7 mouse cellular contexts compared by ENCODE assay signal in the genomic region with DNA sequence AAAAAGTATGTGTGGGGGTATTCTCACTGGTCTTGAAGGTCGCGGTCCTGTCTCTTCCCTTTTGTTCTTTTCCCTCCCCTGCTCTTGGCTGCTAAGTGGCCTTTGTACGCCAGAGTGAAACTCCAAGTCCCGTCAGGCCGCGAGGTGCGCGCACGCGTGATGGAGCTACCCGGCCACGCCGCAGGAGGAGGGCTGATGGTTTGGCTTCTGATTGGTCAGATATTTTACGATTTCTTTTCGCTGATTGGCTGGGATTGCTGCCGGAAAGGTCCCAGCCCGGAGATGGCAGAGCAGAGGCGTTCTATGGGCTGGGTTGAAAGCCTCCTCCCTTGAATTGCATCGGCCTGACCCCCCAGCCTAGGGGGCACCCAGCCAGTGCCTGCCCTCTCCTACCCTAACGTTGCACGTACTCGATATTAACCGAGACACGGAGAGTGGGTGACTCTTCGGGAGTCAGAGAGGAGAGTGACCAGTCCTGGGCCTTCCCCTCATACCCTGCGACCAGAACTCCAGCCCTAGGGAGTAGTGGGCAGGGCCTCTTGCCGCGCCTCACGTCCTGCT. TPM values are rescaled to one million over a fixed set of nuclear protein-coding genes. Genes with fewer than 3 reads are reported as not detected.
DNase-seq lines count a peak whose midpoint lies in the region; ATAC-seq and TF ChIP-seq lines count a peak whose summit lies in the region.

No protein-coding gene starts in this region.

- peak; percentile 96 for DNase-seq in adrenal gland, postnatal 10 days
- peak; percentile 97 for DNase-seq in embryonic facial prominence, embryonic 10.5 days (ENCODE audit: low spot score)
- DNase-seq in gonadal fat pad, adult 2 months (ENCODE audit: low read depth), result peak; percentile 84
- peak; percentile 98 for DNase-seq in left cerebral cortex, postnatal 4 days

- peaks cover 65% of the 10 kb centered on the region for H3K4me1 ChIP-seq in embryonic facial prominence, embryonic 10.5 days
- H3K4me1 ChIP-seq in intestine, postnatal 0 days (replicated peaks; ENCODE audit: control insufficient read depth, insufficient read depth, low read length), result 0 out of 2 replicates have a peak, but pooled peaks cover 4% of the 10 kb centered on the region
- peaks cover 56% of the 10 kb centered on the region for H3K4me1 ChIP-seq in midbrain, embryonic 12.5 days
- H3K4me1 ChIP-seq in small intestine, adult 2 months (ENCODE audit: control insufficient read depth, insufficient read depth, insufficient read length, low read length), result peaks cover 3% of the 10 kb centered on the region; the same call in 1 of the 2 replicates

- H3K36me3 ChIP-seq in embryonic facial prominence, embryonic 10.5 days (replicated peaks), result peaks cover 38% of the 10 kb centered on the region
- peaks cover 25% of the 10 kb centered on the region for H3K36me3 ChIP-seq in intestine, postnatal 0 days (ENCODE audit: control insufficient read depth, insufficient read depth)
- peaks cover 30% of the 10 kb centered on the region for H3K36me3 ChIP-seq in midbrain, embryonic 12.5 days
- H3K36me3 ChIP-seq in small intestine, adult 2 months (ENCODE audit: control insufficient read depth, insufficient read depth, low read length), result peaks cover 22% of the 10 kb centered on the region

- peak overlapping the region; percentile 45 for H3K9ac ChIP-seq in intestine, postnatal 0 days (ENCODE audit: low read depth, low read length)
- peak overlapping the region; percentile 73 for H3K9ac ChIP-seq in midbrain, embryonic 12.5 days (replicated peaks)

- H3K27ac ChIP-seq in embryonic facial prominence, embryonic 10.5 days (replicated peaks), result peak overlapping the region; percentile 93
- H3K27ac ChIP-seq in intestine, postnatal 0 days (ENCODE audit: low read depth, low read length), result peak overlapping the region; percentile 87
- H3K27ac ChIP-seq in midbrain, embryonic 12.5 days (replicated peaks), result peak overlapping the region; percentile 90
- H3K27ac ChIP-seq in small intestine, adult 2 months (ENCODE audit: insufficient read depth, low read depth, low read length), result peak overlapping the region; percentile 87

- no peak for TF ChIP-seq CTCF in intestine, postnatal 0 days (IDR thresholded peaks at IDR 0.05; ENCODE audit: low read depth)
- no peak for TF ChIP-seq CTCF in small intestine, adult 2 months (IDR thresholded peaks at IDR 0.05; ENCODE audit: extremely low read depth, insufficient read length, insufficient replicate concordance, low read depth, low read length)

- under 1% methylated on average over 29 of the region's 29 CpGs for WGBS in embryonic facial prominence, embryonic 10.5 days
- WGBS in intestine, postnatal 0 days, result under 1% methylated on average over 29 of the region's 29 CpGs
- under 1% methylated on average over 29 of the region's 29 CpGs for WGBS in midbrain, embryonic 12.5 days
- WGBS in small intestine, adult 2 months, result under 1% methylated on average over 29 of the region's 29 CpGs

- ATAC-seq in intestine, postnatal 0 days, result peak; percentile 89
- peak; percentile 86 for ATAC-seq in midbrain, embryonic 12.5 days (ENCODE audit: low FRiP score, low read depth)

- peak overlapping the region; percentile 67 for H3K4me3 ChIP-seq in embryonic facial prominence, embryonic 10.5 days
- H3K4me3 ChIP-seq in intestine, postnatal 0 days (ENCODE audit: low read depth, low read length), result peak overlapping the region; percentile 54
- peak overlapping the region; percentile 68 for H3K4me3 ChIP-seq in midbrain, embryonic 12.5 days
- peak overlapping the region; percentile 76 for H3K4me3 ChIP-seq in small intestine, adult 2 months (ENCODE audit: low read depth, low read length)

- intact Hi-C loops in left cerebral cortex, postnatal 4 days (cut with DNase I), result no loop called here

- TF ChIP-seq POLR2A in small intestine, adult 2 months (IDR thresholded peaks at IDR 0.05; ENCODE audit: low read depth, low read length), result peak; percentile 80

- peaks cover 13% of the 10 kb centered on the region for H3K9me3 ChIP-seq in embryonic facial prominence, embryonic 10.5 days
- H3K9me3 ChIP-seq in intestine, postnatal 0 days (ENCODE audit: control insufficient read depth), result no peaks in the 10 kb centered on the region
- peaks cover 10% of the 10 kb centered on the region; the same call in 1 of the 2 replicates for H3K9me3 ChIP-seq in midbrain, embryonic 12.5 days

- peaks cover 31% of the 10 kb centered on the region for H3K27me3 ChIP-seq in embryonic facial prominence, embryonic 10.5 days (replicated peaks; ENCODE audit: low read depth, poor library complexity, severe bottlenecking)
- H3K27me3 ChIP-seq in intestine, postnatal 0 days (replicated peaks; ENCODE audit: control insufficient read depth, insufficient read depth, low read length), result no peaks in the 10 kb centered on the region
- peaks cover 26% of the 10 kb centered on the region for H3K27me3 ChIP-seq in midbrain, embryonic 12.5 days
- no peaks in the 10 kb centered on the region for H3K27me3 ChIP-seq in small intestine, adult 2 months (ENCODE audit: control insufficient read depth, insufficient read depth, low read length)

- peak overlapping the region; percentile 85 for H3K4me2 ChIP-seq in intestine, postnatal 0 days (replicated peaks; ENCODE audit: low read depth)
- H3K4me2 ChIP-seq in midbrain, embryonic 12.5 days (replicated peaks), result peak overlapping the region; percentile 71

RNA-seq across cellular contexts. Expression of gene Zfp46, which starts 1.4 kb away (rescaled TPM):
- 10 to 100 TPM; 23.3 to 33.0 TPM for total RNA-seq in adrenal gland, postnatal 10 days (2021)
- 24.2 and 26.2 TPM in 2 replicates for polyA plus RNA-seq in embryonic facial prominence, embryonic 10.5 days (2016; fragmentation: Nextera tagmentation; extraction: Ambion mirVana)
- polyA plus RNA-seq in gonadal fat pad, adult 2 months (2012; rRNA removed), result 27.6 and 30.4 TPM in 2 replicates
- polyA plus RNA-seq in intestine, postnatal 0 days (2015; fragmentation: Nextera tagmentation; extraction: Ambion mirVana), result 6.7 and 7.5 TPM in 2 replicates
- 100 to 1,000 TPM; 102 to 108 TPM for total RNA-seq in left cerebral cortex, postnatal 4 days (2021)
- polyA plus RNA-seq in midbrain, embryonic 12.5 days (2016; fragmentation: Nextera tagmentation; extraction: Ambion mirVana), result 38.4 and 40.5 TPM in 2 replicates
- polyA plus RNA-seq in small intestine, adult 2 months (2012; rRNA removed), result 4.0 and 9.4 TPM in 2 replicates

RNA-seq across cellular contexts. Expression of gene Hnrnpr, which starts 24.9 kb away (rescaled TPM):
- total RNA-seq in adrenal gland, postnatal 10 days (2021), result 10 to 100 TPM; 67.4 to 94.7 TPM
- polyA plus RNA-seq in embryonic facial prominence, embryonic 10.5 days (2016; fragmentation: Nextera tagmentation; extraction: Ambion mirVana), result 227 and 246 TPM in 2 replicates
- polyA plus RNA-seq in gonadal fat pad, adult 2 months (2012; rRNA removed), result 12.6 and 20.7 TPM in 2 replicates
- 47.9 and 51.4 TPM in 2 replicates for polyA plus RNA-seq in intestine, postnatal 0 days (2015; fragmentation: Nextera tagmentation; extraction: Ambion mirVana)
- total RNA-seq in left cerebral cortex, postnatal 4 days (2021), result 100 to 1,000 TPM; 158 to 159 TPM
- 237 and 247 TPM in 2 replicates for polyA plus RNA-seq in midbrain, embryonic 12.5 days (2016; fragmentation: Nextera tagmentation; extraction: Ambion mirVana)
- 0.93 and 2.8 TPM in 2 replicates for polyA plus RNA-seq in small intestine, adult 2 months (2012; rRNA removed)

RNA-seq across cellular contexts. Expression of gene Tcea3, which starts 38.4 kb away (rescaled TPM):
- total RNA-seq in adrenal gland, postnatal 10 days (2021), result 10 to 100 TPM; 15.1 to 22.7 TPM
- polyA plus RNA-seq in embryonic facial prominence, embryonic 10.5 days (2016; fragmentation: Nextera tagmentation; extraction: Ambion mirVana), result 0.83 and 0.97 TPM in 2 replicates
- polyA plus RNA-seq in gonadal fat pad, adult 2 months (2012; rRNA removed), result 3.1 and 5.1 TPM in 2 replicates
- 23.6 and 25.0 TPM in 2 replicates for polyA plus RNA-seq in intestine, postnatal 0 days (2015; fragmentation: Nextera tagmentation; extraction: Ambion mirVana)
- total RNA-seq in left cerebral cortex, postnatal 4 days (2021), result 1 to 10 TPM in 1 of 2 experiments, under 1 TPM in 1; 0.92 to 1.2 TPM
- polyA plus RNA-seq in midbrain, embryonic 12.5 days (2016; fragmentation: Nextera tagmentation; extraction: Ambion mirVana), result 2.3 and 3.5 TPM in 2 replicates
- polyA plus RNA-seq in small intestine, adult 2 months (2012; rRNA removed), result 7.8 and 14.8 TPM in 2 replicates

Comparison
In these comparisons a context has a peak if more than half of its experiments do, and no peak if none do; other contexts are left out.
1. Peak in every context shown above with its lines: DNase-seq, ATAC-seq, H3K4me3 ChIP-seq and H3K27ac ChIP-seq.